Mouse (Mus musculus) midbrain, embryonic 13.5 days (tissue): ENCODE results near the gene Gm14525. TPM values are rescaled to one million over a fixed set of nuclear protein-coding genes. Genes with fewer than 3 reads are reported as not detected.
"Not testable (repeated sequence)": the region's sequence is repeated elsewhere in the genome, so short reads cannot be mapped to it uniquely, and the experiment has no call there.

Source experiments
- ATAC-seq: fragments of 200-750 bp; cut with Nextera tagmentation; 2 replicates; pipeline ENCODE4 v1.8.0; 2017; ENCODE audit warnings: mild to moderate bottlenecking, moderate TSS enrichment, moderate library complexity
- H3K27ac ChIP-seq: fragments of 300-500 bp; sonication (generic); 2 replicates; pipeline ENCODE4 v1.5.1; 2015; ENCODE audit warnings: inconsistent platforms, mild to moderate bottlenecking, moderate library complexity
- H3K27me3 ChIP-seq: fragments of 300-500 bp; sonication (generic); 2 replicates; pipeline ENCODE4 v1.6.1; 2015; ENCODE audit warnings: mild to moderate bottlenecking, inconsistent platforms
- H3K36me3 ChIP-seq: fragments of 300-500 bp; sonication (generic); 2 replicates; pipeline ENCODE4 v1.6.1; 2015; ENCODE audit warnings: mild to moderate bottlenecking, inconsistent platforms
- H3K4me1 ChIP-seq: fragments of 300-500 bp; sonication (generic); replicated peaks from 2 replicates; pipeline ENCODE4 v1.6.1; 2015; ENCODE audit warnings: inconsistent platforms
- H3K4me2 ChIP-seq: fragments of 300-500 bp; sonication (generic); replicated peaks from 2 replicates; pipeline ENCODE4 v1.6.1; 2015; ENCODE audit warnings: moderate library complexity, mild to moderate bottlenecking, inconsistent platforms
- H3K4me3 ChIP-seq: fragments of 300-500 bp; sonication (generic); replicated peaks from 2 replicates; pipeline ENCODE4 v1.5.1; 2015; ENCODE audit warnings: mild to moderate bottlenecking, inconsistent platforms
- H3K9ac ChIP-seq: fragments of 300-500 bp; sonication (generic); replicated peaks from 2 replicates; pipeline ENCODE4 v1.6.1; 2015; ENCODE audit warnings: mild to moderate bottlenecking, inconsistent platforms
- H3K9me3 ChIP-seq: fragments of 300-500 bp; sonication (generic); 2 replicates; pipeline ENCODE4 v1.6.1; 2016; ENCODE audit warnings: mild to moderate bottlenecking, inconsistent platforms
- WGBS: fragments of 180-500 bp; shearing (Covaris S2); methylation state at CpG from one replicate; pipeline ENCODE4 v1.1.7; 2015; 5-methylcytosine and 5-hydroxymethylcytosine counted together
- polyA plus RNA-seq: library from polyadenylated mRNA; unstranded; fragments of >200 nt; fragmentation: Nextera tagmentation; extraction: Ambion mirVana; gene quantifications from 2 replicates; pipeline ENCODE4 v1.2.1, GENCODE M21; 2015

Gm14525 gene
- not detected in 2 replicates for polyA plus RNA-seq

DNA sequence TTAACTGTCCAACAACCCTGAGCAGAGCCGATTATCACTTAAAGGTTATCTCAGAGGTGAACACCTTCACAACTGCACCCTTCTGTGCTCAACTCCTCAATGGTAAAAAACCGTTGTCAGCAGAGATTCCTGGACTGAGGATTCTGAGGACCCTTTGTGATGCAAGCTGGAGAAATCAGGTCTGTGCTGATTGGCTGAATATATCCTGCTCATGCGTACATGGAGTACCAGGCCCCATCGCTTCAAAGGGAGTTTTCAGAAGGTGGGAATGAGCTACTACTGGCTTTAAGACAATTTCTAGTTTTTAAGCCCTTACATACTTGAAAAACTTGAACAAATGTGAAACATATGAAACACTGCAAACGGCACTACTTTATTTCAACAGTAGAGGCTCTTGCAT lies at the start of gene Gm14525:
TSS of gene Gm14525 (minus strand) at position 101 of the 400 bp plus-strand sequence.
- not testable (repeated sequence) for ATAC-seq, H3K9ac ChIP-seq, H3K27me3 ChIP-seq, H3K4me1 ChIP-seq, H3K4me2 ChIP-seq, H3K36me3 ChIP-seq, H3K4me3 ChIP-seq, H3K9me3 ChIP-seq, H3K27ac ChIP-seq
- 92% methylated on average over 4 of the region's 5 CpGs for WGBS

Other genes starting within 250 kb of the Gm14525 start
- not detected in 2 replicates for gene Slx, start 157.1 kb downstream of the Gm14525 start, polyA plus RNA-seq
- gene Gm6121, start 233.1 kb upstream of the Gm14525 start, polyA plus RNA-seq = not detected in 2 replicates